Mouse (Mus musculus): ENCODE data around the gene Tmem117.
A peak's percentile ranks its signal among the peaks of the same experiment; 100 is the strongest.

Gene Tmem117

DNA sequence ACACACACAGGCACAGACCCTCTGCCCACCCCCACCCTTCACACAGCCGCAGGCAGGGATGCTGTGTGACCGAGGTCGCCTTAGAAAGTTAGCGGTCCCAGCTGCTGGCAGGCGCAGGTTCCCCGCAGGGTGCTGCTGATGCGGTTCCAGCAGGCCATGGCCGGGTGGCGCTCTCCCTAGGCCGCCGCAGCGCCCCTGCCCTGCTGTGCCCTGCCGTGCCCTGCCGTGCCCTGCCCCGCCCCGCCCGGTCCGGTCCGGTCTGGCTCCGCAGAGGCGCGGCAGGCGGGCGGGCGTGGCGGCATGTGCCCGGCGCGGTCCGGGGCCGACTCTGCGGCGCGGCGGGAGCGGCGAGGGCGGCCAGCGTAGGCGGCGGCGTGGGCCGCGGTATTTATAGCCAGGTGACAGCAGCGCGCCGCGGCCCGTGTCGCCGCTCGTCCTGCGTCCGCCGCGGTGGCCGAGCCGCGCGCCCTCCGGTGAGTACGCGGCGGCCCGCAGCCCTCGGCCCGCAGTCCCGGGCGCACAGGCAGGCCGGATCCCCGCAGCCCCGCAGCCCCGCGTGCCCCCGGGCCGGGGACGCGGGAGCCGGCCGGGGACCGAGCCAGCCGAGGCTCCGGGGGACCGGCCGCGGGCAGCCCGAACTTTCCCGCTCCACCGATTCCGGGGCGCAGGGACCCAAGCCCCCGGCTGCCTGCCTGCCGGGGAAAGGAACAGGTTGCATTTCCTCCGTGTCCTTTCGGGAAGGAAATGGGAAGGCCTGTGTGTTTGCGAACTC lies at the start of gene Tmem117:
Tmem117 (plus strand) TSS at position 403 of the 772 bp plus-strand sequence.
- no peak for DNase-seq (ENCODE audit: low spot score in 2 of 2)

DNA sequence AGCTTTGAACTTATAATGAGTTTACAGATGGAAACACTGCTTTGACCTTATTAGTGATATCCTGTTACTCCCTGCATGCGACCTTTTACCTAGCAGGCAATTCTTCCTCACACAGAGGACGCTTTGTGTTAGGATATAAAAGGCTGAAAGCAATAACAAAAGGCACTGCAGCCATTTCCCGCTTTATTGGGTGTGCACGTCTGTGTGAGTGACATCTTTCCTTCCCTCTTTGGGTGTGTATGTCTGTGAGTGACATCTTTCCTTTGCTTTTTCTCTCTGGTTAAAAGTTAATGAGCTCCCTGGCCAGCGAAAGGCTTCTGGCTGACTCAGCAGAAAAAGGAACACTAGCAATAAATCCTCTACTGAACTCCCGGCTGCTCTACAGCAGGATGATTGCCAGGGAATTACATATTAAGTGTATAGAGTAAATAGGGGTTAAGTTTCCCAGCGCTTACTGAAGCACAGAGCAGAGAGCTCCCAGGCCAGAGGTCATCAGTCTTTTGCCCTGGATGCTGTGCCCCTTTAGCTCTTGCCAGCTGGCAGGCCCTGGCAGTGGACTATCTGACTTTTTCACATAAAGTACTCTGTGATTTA lies 46.9 kb upstream of the Tmem117 start:
- DNase-seq (ENCODE audit: low spot score in 2 of 2) = no peak

DNA sequence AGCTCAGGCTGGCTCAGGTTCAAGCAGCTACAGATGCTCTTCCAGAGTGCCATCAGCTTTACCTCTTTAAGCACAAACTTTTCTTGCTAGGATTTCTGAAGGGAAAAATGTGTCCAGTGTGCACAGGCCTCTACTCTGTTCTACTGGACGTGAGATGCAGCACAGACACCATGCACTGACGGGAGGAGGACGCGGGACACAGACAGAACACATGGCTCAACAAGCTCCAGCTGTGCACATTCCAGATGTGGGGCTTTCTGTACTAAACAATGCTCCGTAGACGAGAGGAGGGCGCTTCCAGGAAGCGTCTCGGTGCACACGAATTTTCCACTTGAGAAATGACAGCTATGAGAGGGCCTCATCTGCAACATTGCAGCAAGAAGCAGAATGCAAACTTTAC lies 45.9 kb upstream of the Tmem117 start:
- DNase-seq (ENCODE audit: low spot score in 2 of 2) = no peak

DNA sequence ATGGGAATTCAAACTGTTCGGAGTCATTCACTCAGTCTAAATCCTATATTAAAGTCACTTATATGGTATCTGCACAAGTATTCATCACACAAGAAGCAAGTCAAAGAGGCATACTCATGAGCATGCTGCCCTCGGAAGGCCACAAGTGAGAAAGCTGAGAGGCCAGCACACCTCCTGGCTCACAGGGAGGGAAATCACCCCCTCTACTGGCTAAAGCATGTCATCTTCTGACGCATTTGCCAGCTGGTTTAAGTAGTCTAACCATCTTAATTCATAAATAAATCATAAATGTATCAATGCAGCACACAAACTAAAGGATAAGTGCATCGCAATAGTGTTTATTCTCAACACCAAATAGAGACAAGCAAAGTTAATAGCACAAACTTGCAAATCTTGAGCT lies 44.3 kb upstream of the Tmem117 start:
- DNase-seq (ENCODE audit: low spot score in 2 of 2) = no peak

DNA sequence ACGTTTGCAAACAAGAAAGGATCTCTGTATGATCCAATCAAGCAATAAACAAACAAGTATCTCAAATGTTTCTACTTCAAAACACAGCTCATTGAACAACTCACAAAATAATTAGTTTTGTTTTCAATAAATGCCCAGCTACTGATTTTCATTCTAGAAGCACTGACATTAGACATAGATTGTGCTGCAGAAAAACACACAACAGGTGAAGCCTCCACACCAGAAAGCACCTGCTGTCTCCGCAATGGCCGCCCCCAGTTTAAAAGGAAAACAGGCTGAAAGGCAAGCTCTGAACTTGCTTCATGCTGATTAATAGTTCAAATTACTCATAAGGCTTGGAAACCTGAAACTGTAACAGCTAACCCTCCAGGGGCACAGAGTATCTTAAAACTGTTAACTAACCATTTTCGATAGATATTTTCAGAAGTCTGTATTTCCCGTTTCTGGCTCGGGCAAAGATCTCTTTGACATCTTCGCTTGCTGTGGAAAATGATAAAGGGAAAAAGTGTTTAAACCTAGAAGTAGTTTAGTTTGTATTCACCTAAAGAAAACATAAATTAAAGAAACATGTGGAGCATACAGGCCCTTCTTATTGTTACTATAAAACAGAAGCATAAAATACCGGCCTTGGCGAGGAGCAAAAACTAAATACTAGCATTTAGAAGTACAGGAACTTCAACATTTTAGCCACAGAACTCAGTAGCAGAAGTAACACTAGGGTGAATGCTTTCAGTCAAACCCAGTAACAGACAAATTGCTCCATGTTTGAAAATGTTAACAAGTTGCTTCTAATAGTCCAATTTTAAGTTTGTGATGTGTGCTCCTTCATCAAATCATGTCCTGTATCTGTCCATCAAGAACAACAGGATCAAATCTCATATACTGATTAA lies 41.0 kb upstream of the Tmem117 start:
- DNase-seq (ENCODE audit: low spot score in 2 of 2) = no peak

DNA sequence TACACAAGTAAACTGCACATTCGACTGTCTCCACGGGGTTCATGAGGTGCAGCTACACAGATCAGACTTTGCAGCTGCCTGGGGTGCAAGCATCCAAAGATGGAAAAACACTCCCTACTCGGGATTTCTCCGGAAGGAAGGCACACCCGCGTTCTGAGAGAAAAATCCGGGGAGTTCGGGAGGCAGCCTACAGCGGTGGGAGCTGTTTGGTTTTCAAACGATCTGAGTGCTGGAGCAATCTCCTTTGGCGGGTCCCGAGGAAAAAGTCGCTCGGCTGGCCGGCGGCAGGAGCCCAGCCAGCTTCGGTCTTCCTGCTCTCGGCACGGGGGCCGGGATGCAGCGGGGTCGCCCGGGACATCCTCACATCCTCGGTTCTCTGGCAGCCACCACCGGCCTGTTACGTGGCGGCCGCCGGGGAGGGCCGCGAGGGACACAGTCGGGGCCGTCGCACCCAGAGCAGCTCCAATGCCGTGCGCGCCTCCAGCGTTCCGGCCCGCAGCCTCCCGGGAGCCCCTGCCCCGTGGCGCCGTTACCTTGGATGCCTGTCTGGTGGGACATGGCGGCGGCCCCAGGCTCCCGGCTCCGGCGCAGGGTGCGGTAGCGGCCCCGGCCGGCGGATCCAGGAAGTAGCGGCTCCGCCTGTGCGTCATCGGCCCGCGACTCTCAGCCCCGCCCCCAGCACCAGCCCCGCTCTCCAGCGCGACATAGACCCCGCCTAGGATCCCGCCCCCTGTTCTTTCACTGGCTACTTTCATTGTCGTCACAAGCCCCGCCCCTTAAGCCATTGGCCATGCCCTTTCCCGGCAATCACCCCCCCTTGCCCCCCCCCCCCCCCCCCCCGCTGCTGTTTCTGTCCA lies 39.6 kb upstream of the Tmem117 start, which contains the start of gene Twf1:
Twf1 (minus strand) TSS at position 671 of the 857 bp plus-strand sequence.
- peak; percentile 86 to 96 for DNase-seq (ENCODE audit: low spot score in 2 of 2)

DNA sequence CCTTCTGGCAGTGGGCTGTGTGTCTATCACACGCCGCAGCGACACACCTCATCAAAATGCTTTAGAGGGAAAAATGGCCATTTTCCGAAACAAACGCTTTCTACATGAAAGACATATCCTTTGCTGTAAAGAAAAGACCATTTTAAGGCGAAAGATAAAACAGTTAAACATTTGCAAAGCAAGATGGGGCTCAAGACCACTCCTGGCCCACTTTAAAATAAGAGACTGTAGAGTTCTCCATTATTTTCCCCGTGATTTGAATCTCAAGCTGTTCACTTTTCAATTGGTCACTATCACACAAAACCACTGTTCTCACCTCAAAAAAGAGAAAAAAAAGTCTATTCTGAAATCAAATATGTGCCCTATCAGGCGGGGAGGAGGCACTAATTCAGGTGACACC lies 38.9 kb upstream of the Tmem117 start:
- DNase-seq (ENCODE audit: low spot score in 2 of 2) = no peak

DNA sequence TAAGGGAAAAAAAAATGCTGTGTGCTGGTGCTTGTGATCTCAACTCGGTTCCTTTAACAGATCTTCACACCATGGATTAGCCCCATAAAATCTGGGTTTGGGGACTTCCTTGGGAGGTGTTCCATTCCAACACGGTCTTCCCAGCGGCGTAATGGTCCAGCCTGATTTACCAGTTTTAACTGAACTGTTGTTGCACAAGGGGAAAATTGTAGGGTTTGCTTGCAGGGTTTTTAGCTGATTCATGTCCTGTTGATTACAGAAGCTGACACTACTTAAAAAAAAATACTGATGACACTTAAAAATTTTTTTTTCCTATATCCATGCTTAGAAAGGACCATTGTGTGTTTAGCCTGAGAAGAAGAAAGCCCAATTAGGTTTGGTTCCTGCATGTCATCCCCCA lies 37.7 kb upstream of the Tmem117 start:
- DNase-seq (ENCODE audit: low spot score in 2 of 2) = no peak

DNA sequence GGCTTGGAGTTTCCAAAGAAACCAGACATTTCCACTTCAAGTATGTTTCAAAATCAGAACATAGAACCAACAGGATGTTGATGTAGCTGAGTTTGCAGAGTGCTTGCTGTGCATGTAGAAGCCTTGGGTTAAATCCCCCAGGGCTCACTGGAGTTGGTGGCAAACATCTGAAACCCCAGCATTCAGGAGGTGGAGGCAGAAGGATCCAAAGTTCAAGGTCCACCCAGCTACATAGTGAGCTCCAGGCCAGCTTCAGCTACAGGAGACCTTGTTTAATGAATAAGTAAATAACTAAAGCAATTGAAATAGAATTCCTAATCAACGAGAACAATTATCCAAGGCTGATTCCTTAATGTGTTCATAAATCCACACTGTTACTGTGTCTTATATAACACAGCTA lies 35.4 kb upstream of the Tmem117 start:
- no peak for DNase-seq (ENCODE audit: low spot score in 2 of 2)

DNA sequence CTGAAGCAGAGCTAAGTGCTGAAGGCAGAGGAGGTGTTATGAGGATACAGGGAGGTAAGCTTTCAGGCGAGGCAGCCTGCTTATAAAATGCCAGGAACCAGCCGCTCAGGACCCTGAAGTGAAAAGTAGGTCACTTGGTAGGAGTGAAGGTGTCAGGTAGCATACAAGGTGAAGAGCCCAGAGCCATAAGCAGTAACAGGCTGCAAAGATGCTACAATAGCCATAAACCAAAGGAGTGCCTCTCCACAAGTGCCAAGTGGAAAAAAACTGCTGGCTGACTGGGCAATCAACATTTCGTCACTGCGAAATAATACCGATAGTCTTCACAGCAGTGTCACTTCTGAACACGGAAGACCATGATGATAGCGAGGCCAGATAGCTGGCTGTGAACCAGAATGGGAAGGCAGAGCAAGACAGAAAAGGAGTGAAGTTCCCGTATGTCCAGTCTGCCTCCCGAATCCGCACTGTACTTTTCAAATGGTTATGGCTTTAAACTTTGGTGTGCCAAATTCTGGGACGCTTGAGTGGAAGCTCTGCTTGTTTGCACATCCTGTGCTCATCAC lies 28.8 kb upstream of the Tmem117 start:
- DNase-seq (ENCODE audit: low spot score in 2 of 2) = no peak

DNA sequence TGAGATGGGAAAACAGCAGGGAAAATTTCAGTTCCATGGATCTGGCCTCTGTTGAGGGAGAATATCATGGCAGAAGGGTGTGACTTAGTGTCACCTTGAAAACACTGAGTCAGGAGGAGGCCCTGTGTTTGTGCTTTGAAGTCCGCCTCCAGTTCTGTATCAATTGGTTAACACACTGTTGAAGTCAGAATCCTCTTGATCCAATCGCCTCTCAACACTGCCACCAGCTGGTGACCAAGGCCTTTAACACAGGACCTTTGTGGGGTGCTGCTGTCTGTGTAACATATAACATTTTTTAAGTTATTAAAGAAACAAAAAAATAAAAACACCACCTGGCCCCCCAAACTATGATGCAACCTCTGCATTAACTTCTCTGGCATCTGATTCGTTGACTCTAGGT lies 27.7 kb upstream of the Tmem117 start:
- DNase-seq (ENCODE audit: low spot score in 2 of 2) = peak in 1 of 2 experiments; percentile 24

DNA sequence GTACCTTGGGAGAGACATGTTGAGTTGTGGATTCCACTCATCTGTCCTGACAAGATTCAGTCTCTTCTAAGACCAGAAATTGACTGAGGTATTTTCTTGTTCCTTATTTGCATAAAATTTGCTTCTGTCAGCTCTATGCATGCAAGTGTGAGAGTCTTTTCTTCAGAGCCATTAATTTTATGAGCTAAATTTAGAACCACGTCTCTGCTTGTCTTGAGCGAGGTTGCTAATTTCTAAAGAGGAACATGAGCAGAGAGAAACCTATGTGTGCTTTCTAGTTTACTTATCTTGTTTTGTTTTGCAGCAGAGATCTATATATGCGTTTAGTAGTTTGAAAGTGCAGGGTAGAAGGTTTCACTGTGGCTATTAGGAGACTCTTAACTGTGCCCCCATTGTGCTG lies 26.6 kb upstream of the Tmem117 start:
- DNase-seq (ENCODE audit: low spot score in 2 of 2) = no peak

DNA sequence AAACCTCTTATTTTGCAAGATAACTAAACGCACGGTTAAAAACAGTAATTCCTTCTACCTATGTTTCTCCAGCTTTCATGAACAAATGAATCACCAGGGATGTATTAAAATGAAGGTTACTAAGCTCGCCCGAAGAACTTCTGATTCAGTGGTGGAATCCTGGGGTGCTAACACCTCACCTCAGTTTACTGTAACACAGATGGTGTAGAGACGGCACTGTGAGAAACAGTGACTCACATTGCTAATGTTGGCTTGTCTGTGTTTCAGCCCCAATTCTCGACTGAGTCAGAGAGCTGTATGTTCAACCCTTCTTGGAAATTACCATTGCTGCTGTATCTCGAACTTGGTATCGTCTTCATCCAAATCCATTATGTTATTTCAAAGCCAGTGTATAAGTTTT lies 21.3 kb upstream of the Tmem117 start:
- peak; percentile 47 to 56 for DNase-seq (ENCODE audit: low spot score in 2 of 2)

DNA sequence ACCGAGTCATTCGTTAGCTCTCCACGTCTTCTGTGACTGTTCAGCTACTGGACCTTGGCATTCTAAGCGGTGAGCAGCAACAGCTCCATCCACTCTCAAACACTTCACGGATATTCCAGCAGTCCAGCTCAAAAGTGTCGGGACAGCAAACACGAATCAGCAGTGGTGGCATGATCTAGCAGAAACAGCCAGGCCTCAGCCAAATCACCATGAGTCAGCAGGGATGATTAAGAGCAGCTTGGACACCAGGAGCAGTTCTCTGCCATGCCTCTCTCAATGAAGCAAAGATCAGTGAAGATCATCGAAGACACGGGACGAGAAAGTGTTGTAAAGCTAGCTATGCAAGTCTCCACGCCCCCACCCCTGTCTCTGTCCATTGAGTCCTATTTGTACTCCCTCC lies 13.0 kb upstream of the Tmem117 start:
- DNase-seq (ENCODE audit: low spot score in 2 of 2) = no peak

DNA sequence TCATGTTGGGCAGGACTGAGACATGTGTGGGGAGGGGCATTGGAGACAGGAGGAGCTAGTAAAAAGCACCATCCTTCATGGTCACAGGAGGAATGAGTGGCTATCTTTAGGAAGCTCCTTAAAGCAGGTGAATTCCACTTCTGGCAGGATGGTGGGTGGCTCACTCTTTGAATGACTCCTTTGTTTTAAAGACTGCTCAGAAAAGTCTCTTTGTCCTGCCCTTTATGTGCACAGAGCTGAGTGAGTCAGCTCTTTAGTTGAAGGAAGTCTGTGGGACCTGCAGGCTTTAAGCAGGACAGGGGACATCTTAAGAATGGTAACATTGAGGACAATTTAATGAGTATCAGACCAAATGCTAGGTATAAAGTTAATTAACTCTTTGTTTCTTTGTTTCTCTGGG lies 8.1 kb upstream of the Tmem117 start:
- DNase-seq (ENCODE audit: low spot score in 2 of 2) = no peak

DNA sequence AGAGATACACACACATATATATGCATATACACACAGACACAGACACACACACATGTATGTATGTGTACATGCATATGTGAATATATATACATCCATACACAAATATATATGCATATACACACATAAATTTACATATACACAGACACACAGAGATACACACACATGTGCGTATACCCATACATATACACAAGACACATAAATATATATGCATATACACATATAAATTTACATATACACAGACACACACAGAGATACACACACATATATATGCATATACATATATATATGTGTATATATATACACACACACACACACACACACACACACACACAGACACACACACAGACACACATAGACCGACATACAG lies 586 bp upstream of the Tmem117 start:
- no peak for DNase-seq (ENCODE audit: low spot score in 2 of 2)

DNA sequence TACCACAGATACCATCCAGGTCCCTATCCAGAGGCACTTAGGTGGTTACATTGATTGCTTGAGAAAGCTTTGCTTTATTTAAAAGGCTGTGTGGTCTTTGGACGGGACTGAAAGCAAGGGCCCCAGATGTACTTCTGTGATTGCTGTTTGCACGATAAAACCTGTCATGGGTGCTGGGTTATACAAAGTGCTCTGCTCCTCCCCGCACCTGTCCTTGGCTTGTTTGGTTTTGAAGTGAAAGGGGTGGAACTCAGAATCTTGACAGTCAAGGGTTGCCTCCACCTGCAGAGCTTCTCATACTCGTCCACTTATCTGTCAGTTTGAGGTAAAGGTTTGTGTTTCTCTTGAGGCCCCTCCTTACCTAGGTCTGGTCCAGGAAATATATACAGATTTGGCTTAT lies 1.5 kb downstream of the Tmem117 start:
- DNase-seq (ENCODE audit: low spot score in 2 of 2) = no peak

DNA sequence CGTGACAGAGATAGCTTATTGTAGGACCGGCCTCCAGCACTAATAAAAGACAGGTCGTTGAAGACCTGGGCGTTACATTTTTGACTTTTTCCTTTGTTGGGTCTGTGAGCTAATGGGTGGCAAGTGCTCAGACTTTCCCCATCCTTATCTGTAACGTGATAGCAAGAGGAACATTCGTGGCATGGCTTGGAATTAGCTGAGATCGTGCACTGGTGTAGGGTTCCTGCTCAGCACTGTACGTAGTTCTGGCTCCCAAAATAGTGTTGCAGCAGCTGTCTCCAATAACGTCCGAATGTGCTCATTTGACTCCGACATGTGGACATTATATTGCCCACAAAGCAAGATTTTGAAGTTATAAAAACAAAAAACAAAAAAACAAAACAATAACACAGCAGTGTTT lies 5.5 kb downstream of the Tmem117 start:
- DNase-seq (ENCODE audit: low spot score in 2 of 2) = no peak

DNA sequence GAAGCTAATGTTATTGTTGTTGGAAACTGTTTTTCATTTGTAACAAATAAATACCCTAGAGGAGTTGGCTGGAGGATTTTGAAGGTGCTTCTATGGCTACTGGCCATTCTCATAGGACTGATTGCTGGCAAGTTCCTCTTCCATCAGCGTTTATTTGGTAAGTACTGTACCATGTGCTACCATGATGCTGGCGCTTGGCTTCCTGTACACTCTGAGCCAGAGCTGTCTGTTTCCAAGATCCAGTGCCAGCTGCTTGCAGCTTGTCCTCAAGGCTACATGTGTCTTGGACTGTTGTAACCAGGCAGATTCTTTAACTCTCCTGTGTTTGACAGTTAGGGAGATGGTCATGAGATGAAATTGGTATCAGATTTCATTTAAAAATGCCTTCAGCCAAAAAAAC lies 9.2 kb downstream of the Tmem117 start:
- DNase-seq (ENCODE audit: low spot score in 2 of 2) = no peak

DNA sequence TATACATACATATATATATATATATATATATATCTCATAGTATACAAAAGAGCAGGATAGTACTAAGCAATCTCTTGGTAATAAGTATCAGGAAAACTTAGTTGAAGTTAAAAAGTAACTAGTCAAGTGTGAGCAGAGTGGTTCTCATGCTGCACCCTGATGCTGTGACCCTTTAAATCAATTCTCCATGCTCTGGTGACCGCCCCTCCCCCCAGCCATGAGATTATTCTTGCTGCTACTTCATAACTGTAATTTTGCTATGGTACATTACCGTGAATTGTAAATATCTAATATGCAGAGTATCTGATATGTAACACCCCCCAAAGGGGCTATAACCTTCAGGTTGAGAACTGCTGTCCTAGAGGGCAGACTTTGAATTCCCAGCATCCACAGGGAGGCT lies 10.1 kb downstream of the Tmem117 start:
- DNase-seq (ENCODE audit: low spot score in 2 of 2) = no peak

DNA sequence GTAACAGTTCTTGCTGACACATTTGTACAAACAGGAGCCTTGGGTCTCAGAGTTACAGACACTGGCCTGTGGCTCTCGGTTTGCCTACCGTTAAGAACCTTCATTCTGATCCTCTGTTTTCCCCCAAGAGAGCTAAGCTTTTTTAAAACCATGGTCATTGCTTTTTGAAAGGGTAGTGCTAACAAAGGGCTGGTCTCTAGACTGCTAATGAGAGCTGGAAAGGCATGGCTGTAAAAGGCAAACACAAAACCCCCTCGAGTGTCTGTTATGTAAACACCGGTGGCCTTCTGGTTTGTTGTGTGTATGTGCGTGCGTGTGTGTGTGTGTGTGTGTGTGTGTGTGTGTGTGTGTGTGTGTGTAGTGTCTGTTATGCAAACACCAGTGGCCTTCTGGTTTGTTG lies 17.0 kb downstream of the Tmem117 start:
- DNase-seq (ENCODE audit: low spot score in 2 of 2) = no peak

Data from left cerebral cortex, adult 9 months (tissue).